Mouse (Mus musculus) hindbrain, postnatal 0 days (tissue): ENCODE measurements at regions not wholly inside any gene's neighbourhood (a gene's known extent, or its start where the extent isn't known, plus 50 kb on each side); places are given as distances from the start of the nearest gene placed in this dataset.
A peak's percentile ranks its signal among the peaks of the same experiment; 100 is the strongest.

Experiments used
- ATAC-seq: fragments of 200-750 bp; cut with Nextera tagmentation; 2 replicates; pipeline ENCODE4 v1.8.0; 2017; ENCODE audit warnings: mild to moderate bottlenecking, moderate TSS enrichment, moderate library complexity
- DNase-seq: peaks from one replicate; pipeline ENCODE4 v3.0.0-alpha.2; 2015; ENCODE audit warnings: low spot score
- H3K27ac ChIP-seq: fragments of 300-500 bp; sonication (generic); 2 replicates; pipeline ENCODE4 v1.5.1; 2014; ENCODE audit warnings: mild to moderate bottlenecking
- H3K27me3 ChIP-seq: fragments of 300-500 bp; sonication (generic); 2 replicates; pipeline ENCODE4 v1.6.1; 2014; ENCODE audit warnings: low read length, mixed read lengths; ENCODE audit not compliant: insufficient read depth
- H3K36me3 ChIP-seq: fragments of 300-500 bp; sonication (generic); 2 replicates; pipeline ENCODE4 v1.6.1; 2014; ENCODE audit warnings: low read length, mixed read lengths; ENCODE audit not compliant: insufficient read depth
- H3K4me1 ChIP-seq: fragments of 300-500 bp; sonication (generic); 2 replicates; pipeline ENCODE4 v1.6.1; 2014; ENCODE audit warnings: antibody characterized with exemption, low read length, mixed read lengths; ENCODE audit not compliant: insufficient read depth
- H3K4me2 ChIP-seq: fragments of 300-500 bp; sonication (generic); 2 replicates; pipeline ENCODE4 v1.6.1; 2014; ENCODE audit warnings: low read depth, mild to moderate bottlenecking, low read length, moderate library complexity, mixed read lengths
- H3K4me3 ChIP-seq: fragments of 300-500 bp; sonication (generic); 2 replicates; pipeline ENCODE4 v1.5.1; 2014; ENCODE audit warnings: low read length
- H3K9ac ChIP-seq: fragments of 300-500 bp; sonication (generic); replicated peaks from 2 replicates; pipeline ENCODE4 v1.6.1; 2014; ENCODE audit warnings: mild to moderate bottlenecking, low read length, moderate library complexity, mixed read lengths
- H3K9me3 ChIP-seq: fragments of 300-500 bp; sonication (generic); 2 replicates; pipeline ENCODE4 v1.6.1; 2016; ENCODE audit warnings: low read length, mixed read lengths
- CTCF ChIP-seq: IDR thresholded peaks from 2 replicates; pipeline ENCODE4 v1.5.1; 2016; ENCODE audit warnings: antibody characterized with exemption, control low read depth, low read depth
- WGBS: fragments of 180-500 bp; shearing (Covaris S2); extraction: QIAGEN DNeasy Blood & Tissue Kit; methylation state at CpG from one replicate; pipeline ENCODE4 v1.1.7; 2014; 5-methylcytosine and 5-hydroxymethylcytosine counted together

DNA sequence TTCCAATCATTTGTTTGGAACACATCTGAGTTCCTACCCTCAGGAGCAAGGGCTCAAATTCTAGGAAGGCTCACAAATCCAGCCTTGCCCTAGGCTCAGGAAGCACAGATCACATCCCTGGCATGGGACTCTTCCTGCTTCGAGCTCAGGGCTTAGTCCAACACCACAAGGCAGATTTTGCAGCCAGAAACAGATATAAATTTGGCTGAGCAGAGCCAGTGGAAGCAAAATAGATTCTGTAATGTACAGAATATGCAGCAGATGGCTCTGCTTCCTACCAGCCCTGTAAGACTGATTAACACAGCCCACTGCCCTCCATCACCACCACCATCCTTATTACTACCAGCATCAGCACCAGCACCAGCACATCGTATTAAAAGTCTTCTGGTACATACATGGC, 56.4 kb upstream of the Syt6 start:
- peaks cover 4% of the 10 kb centered on the region; the same call in 1 of the 2 replicates for H3K4me1 ChIP-seq
- peak; percentile 58 for ATAC-seq

More for the DNA sequence above, 56.4 kb upstream of the Syt6 start:
- peak; percentile 42 for TF ChIP-seq CTCF
- Histone ChIP-seq H3K4me3 (no peak overlapping the region), H3K27ac (no peak overlapping the region), H3K4me2 (no peak overlapping the region), H3K27me3 (no peaks in the 10 kb centered on the region), H3K36me3 (no peaks in the 10 kb centered on the region), H3K9ac (no peak overlapping the region), H3K9me3 (no peaks in the 10 kb centered on the region)
- DNase-seq, result peak; percentile 37
- WGBS, result 61% methylated on average over 2 of the region's 2 CpGs
